In genomic region chr8:41878029-41878748, GRCm38 (mm10) we compare ENCODE assay signal across 19 mouse cellular contexts.
DNase-seq lines count a peak whose midpoint lies in the region; ATAC-seq and TF ChIP-seq lines count a peak whose summit lies in the region.
"Had no signal": no experiment of that assay in that cellular context is flagged by ENCODE, and none has a peak within 500 bp of the region (broad histone marks: within the 10 kb centered on the region; RNA-seq: fewer than 3 reads in every experiment).

No protein-coding gene starts in this region.

- H3K4me1 ChIP-seq in hindbrain, postnatal 0 days (ENCODE audit: insufficient read depth, low read length), result no peaks in the 10 kb centered on the region
- peaks cover 12% of the 10 kb centered on the region for H3K4me1 ChIP-seq in hindbrain, embryonic 10.5 days (replicated peaks)
- 0 out of 2 replicates have a peak, but pooled peaks cover 3% of the 10 kb centered on the region for H3K4me1 ChIP-seq in forebrain, embryonic 16.5 days (replicated peaks; ENCODE audit: control insufficient read depth, insufficient read depth, low read length)
- H3K4me1 ChIP-seq: hindbrain, embryonic 15.5 days; limb, embryonic 13.5 days; liver, embryonic 15.5 days had no signal

- no peaks in the 10 kb centered on the region for H3K9me3 ChIP-seq in hindbrain, postnatal 0 days (ENCODE audit: low read length)
- H3K9me3 ChIP-seq in hindbrain, embryonic 10.5 days, result no peaks in the 10 kb centered on the region
- H3K9me3 ChIP-seq in forebrain, embryonic 16.5 days (ENCODE audit: control insufficient read depth, low read length), result no peaks in the 10 kb centered on the region
- H3K9me3 ChIP-seq: hindbrain, embryonic 15.5 days; limb, embryonic 13.5 days; liver, embryonic 15.5 days had no signal

- H3K36me3 ChIP-seq in hindbrain, postnatal 0 days (ENCODE audit: insufficient read depth, low read length), result no peaks in the 10 kb centered on the region
- H3K36me3 ChIP-seq in hindbrain, embryonic 10.5 days, result no peaks in the 10 kb centered on the region
- H3K36me3 ChIP-seq in forebrain, embryonic 16.5 days (ENCODE audit: control insufficient read depth, insufficient read depth), result no peaks in the 10 kb centered on the region
- H3K36me3 ChIP-seq: hindbrain, embryonic 15.5 days; limb, embryonic 13.5 days; liver, embryonic 15.5 days had no signal

- no peak for TF ChIP-seq POLR2A in brain, embryonic 14.5 days (IDR thresholded peaks at IDR 0.05; ENCODE audit: borderline replicate concordance, extremely low read depth, insufficient read depth, insufficient read length, poor library complexity, severe bottlenecking)

- no peak for ATAC-seq in hindbrain, postnatal 0 days
- ATAC-seq in forebrain, embryonic 16.5 days, result peak; percentile 76
- no peak for ATAC-seq in frontal cortex, adult (ENCODE audit: low TSS enrichment)
- ATAC-seq: lung, postnatal 0 days had no signal

- WGBS in hindbrain, postnatal 0 days, result 19% methylated on average over 2 of the region's 2 CpGs
- WGBS in hindbrain, embryonic 10.5 days, result 29% methylated on average over 2 of the region's 2 CpGs
- WGBS in forebrain, embryonic 16.5 days, result 5% methylated on average over 2 of the region's 2 CpGs

- DNase-seq in hindbrain, postnatal 0 days (ENCODE audit: low spot score), result peak; percentile 4
- DNase-seq in hindbrain, embryonic 10.5 days (ENCODE audit: low spot score), result no peak
- DNase-seq in brain, embryonic 14.5 days (ENCODE audit: low read depth), result peak; percentile 76
- DNase-seq in retina, embryonic 14.5 days (ENCODE audit: low spot score), result peak; percentile 60
- no peak for DNase-seq in urinary bladder, postnatal 10 days (ENCODE audit: low spot score)
- DNase-seq: adrenal gland, postnatal 25 days; B cell, adult 2 months; cerebellum, adult 8-10 months; gastrocnemius, postnatal 25 days; kidney, adult 11 months; kidney, postnatal 10 days; right cerebral cortex, postnatal 14 days; thymus, postnatal 25 days had no signal

- no peak overlapping the region for H3K4me2 ChIP-seq in hindbrain, postnatal 0 days (ENCODE audit: low read depth, low read length)
- H3K4me2 ChIP-seq in forebrain, embryonic 16.5 days (ENCODE audit: low read length), result no peak overlapping the region
- H3K4me2 ChIP-seq: hindbrain, embryonic 15.5 days; limb, embryonic 13.5 days; liver, embryonic 15.5 days had no signal

- H3K27me3 ChIP-seq in hindbrain, postnatal 0 days (ENCODE audit: insufficient read depth, low read length), result no peaks in the 10 kb centered on the region
- no peaks in the 10 kb centered on the region for H3K27me3 ChIP-seq in hindbrain, embryonic 10.5 days (ENCODE audit: insufficient read depth, poor library complexity, severe bottlenecking)
- H3K27me3 ChIP-seq in forebrain, embryonic 16.5 days (replicated peaks; ENCODE audit: control insufficient read depth, insufficient read depth, low read length), result no peaks in the 10 kb centered on the region
- H3K27me3 ChIP-seq: hindbrain, embryonic 15.5 days; limb, embryonic 13.5 days; liver, embryonic 15.5 days had no signal

- TF ChIP-seq CTCF in hindbrain, postnatal 0 days (IDR thresholded peaks at IDR 0.05; ENCODE audit: low read depth), result no peak
- no peak for TF ChIP-seq CTCF in brain, embryonic 14.5 days (IDR thresholded peaks at IDR 0.05; ENCODE audit: borderline replicate concordance, extremely low read depth, insufficient read depth, insufficient read length)

- H3K9ac ChIP-seq in hindbrain, postnatal 0 days (replicated peaks; ENCODE audit: low read length), result no peak overlapping the region
- no peak overlapping the region for H3K9ac ChIP-seq in forebrain, embryonic 16.5 days (replicated peaks; ENCODE audit: low read depth, low read length)
- H3K9ac ChIP-seq: hindbrain, embryonic 15.5 days; limb, embryonic 13.5 days; liver, embryonic 15.5 days had no signal

- no peak overlapping the region for H3K4me3 ChIP-seq in hindbrain, postnatal 0 days (ENCODE audit: low read length)
- no peak overlapping the region for H3K4me3 ChIP-seq in hindbrain, embryonic 10.5 days
- no peak overlapping the region for H3K4me3 ChIP-seq in forebrain, embryonic 16.5 days (replicated peaks; ENCODE audit: low read length)
- H3K4me3 ChIP-seq: hindbrain, embryonic 15.5 days; limb, embryonic 13.5 days; liver, embryonic 15.5 days had no signal

- H3K27ac ChIP-seq in hindbrain, postnatal 0 days, result no peak overlapping the region
- no peak overlapping the region for H3K27ac ChIP-seq in hindbrain, embryonic 10.5 days
- H3K27ac ChIP-seq in forebrain, embryonic 16.5 days (ENCODE audit: low read length), result no peak overlapping the region
- H3K27ac ChIP-seq: hindbrain, embryonic 15.5 days; limb, embryonic 13.5 days; liver, embryonic 15.5 days had no signal

Comparison
In these comparisons a context has a peak if more than half of its experiments do, and no peak if none do; other contexts are left out.
1. DNase-seq: peak in hindbrain, postnatal 0 days (single experiment), brain, embryonic 14.5 days (single experiment) and retina, embryonic 14.5 days (single experiment); none in hindbrain, embryonic 10.5 days (single experiment) and urinary bladder, postnatal 10 days (single experiment).